Comparison of ENCODE assay signal across 18 mouse cellular contexts in genomic region chr11:43933000-43933399, GRCm38 (mm10).
"Had no signal": no experiment of that assay in that cellular context is flagged by ENCODE, and none has a peak within 500 bp of the region (broad histone marks: within the 10 kb centered on the region; RNA-seq: fewer than 3 reads in every experiment).

No protein-coding gene starts in this region.

- H3K4me1 ChIP-seq: limb, embryonic 12.5 days; limb, embryonic 15.5 days; megakaryocyte, embryonic 14.5 days; midbrain, embryonic 10.5 days; neural tube, embryonic 13.5 days had no signal

- H3K27me3 ChIP-seq: limb, embryonic 12.5 days; limb, embryonic 15.5 days; lung, embryonic 15.5 days; megakaryocyte, embryonic 14.5 days; neural tube, embryonic 13.5 days; stomach, embryonic 15.5 days had no signal

- DNase-seq: kidney, postnatal 14 days; kidney, postnatal 4 days; left cerebral cortex, postnatal 4 days; lung, postnatal 10 days; midbrain, embryonic 14.5 days; retina, postnatal 1 day; right cerebral cortex, postnatal 25 days; spleen, adult 18-20 months; thymus, postnatal 25 days had no signal

- H3K4me2 ChIP-seq: limb, embryonic 12.5 days; limb, embryonic 15.5 days; liver, embryonic 11.5 days; lung, embryonic 15.5 days; neural tube, embryonic 13.5 days; stomach, embryonic 15.5 days had no signal

- H3K9me3 ChIP-seq: limb, embryonic 12.5 days; limb, embryonic 15.5 days; lung, embryonic 15.5 days; megakaryocyte, embryonic 14.5 days; midbrain, embryonic 10.5 days; neural tube, embryonic 13.5 days; stomach, embryonic 15.5 days had no signal

- H3K9ac ChIP-seq: limb, embryonic 12.5 days; limb, embryonic 15.5 days; liver, embryonic 14.5 days; lung, embryonic 15.5 days; neural tube, embryonic 13.5 days; stomach, embryonic 15.5 days had no signal

- H3K27ac ChIP-seq: limb, embryonic 12.5 days; limb, embryonic 15.5 days; liver, embryonic 14.5 days; lung, embryonic 15.5 days; midbrain, embryonic 10.5 days; neural tube, embryonic 13.5 days; stomach, embryonic 15.5 days had no signal

- H3K36me3 ChIP-seq: limb, embryonic 12.5 days; limb, embryonic 15.5 days; lung, embryonic 15.5 days; midbrain, embryonic 10.5 days; neural tube, embryonic 13.5 days; stomach, embryonic 15.5 days had no signal

- H3K4me3 ChIP-seq: limb, embryonic 12.5 days; limb, embryonic 15.5 days; lung, embryonic 15.5 days; megakaryocyte, embryonic 14.5 days; midbrain, embryonic 10.5 days; neural tube, embryonic 13.5 days; stomach, embryonic 15.5 days had no signal
